Mouse (Mus musculus): Measurements from ENCODE around the gene Zfp746. TPM values are rescaled to one million over a fixed set of nuclear protein-coding genes. Genes with fewer than 3 reads are reported as not detected.

Zfp746 gene
- polyA plus RNA-seq, 1 experiment from 2014 or later: 33.6 TPM

DNA sequence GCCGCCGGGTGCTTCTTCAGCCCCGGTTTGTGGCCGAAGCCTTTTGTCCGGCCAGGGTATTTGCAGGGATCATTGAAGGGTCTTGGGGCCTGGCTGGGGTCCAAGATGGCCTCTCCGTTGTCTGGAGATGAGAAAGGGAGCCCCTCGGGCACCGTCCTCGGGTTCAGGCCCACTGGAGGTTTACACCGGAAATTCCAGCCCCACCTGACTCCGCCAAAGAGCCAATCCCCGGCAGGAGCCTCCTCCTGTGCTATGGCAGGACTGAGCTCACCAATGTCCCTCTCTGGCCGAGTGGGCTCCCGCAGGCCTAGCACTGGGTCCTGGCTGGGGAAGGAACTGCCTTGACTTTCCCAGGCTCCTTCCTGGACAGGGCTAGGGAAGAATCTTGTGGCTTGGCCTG lies 21.9 kb downstream of the Zfp746 start:
- ATAC-seq (ENCODE audit: insufficient number of reproducible peaks, insufficient read depth, low FRiP score, low TSS enrichment): 0 out of 2 replicates have a peak, but pooled peaks have one; percentile 6
- Histone ChIP-seq H3K27ac (no peak overlapping the region), H3K4me2 (replicated peaks) (no peak overlapping the region), H3K4me1 (no peaks in the 10 kb centered on the region), H3K9ac (no peak overlapping the region), H3K36me3 (peaks cover 76% of the 10 kb centered on the region), H3K9me3 (no peaks in the 10 kb centered on the region), H3K27me3 (no peaks in the 10 kb centered on the region), H3K4me3 (no peak overlapping the region)
- WGBS: 94% methylated on average over 14 of the region's 14 CpGs

DNA sequence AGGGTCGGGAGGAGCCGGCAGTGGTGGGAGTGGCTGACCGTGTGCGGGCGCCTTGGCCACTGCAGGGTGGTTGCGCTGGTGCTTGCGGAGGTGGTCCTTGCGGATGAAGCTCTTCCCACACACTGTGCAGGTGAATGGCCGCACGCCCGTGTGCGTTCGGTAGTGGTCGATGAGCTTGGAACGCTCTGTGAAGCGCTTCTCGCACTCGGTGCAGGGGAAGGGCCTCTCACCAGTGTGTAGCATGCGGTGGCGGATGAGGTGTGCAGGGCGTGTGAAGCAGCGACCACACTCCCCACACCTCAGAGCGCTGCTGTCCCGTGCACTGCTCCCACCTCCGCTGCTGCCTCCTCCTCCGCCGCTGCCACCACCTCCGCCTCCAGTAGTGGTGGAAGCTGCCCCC lies 22.5 kb downstream of the Zfp746 start:
- Histone ChIP-seq H3K36me3 (peaks cover 74% of the 10 kb centered on the region), H3K9me3 (no peaks in the 10 kb centered on the region), H3K27ac (no peak overlapping the region), H3K4me1 (no peaks in the 10 kb centered on the region), H3K9ac (no peak overlapping the region), H3K4me2 (replicated peaks) (no peak overlapping the region), H3K27me3 (no peaks in the 10 kb centered on the region), H3K4me3 (no peak overlapping the region)
- 95% methylated on average over 28 of the region's 28 CpGs for WGBS
- ATAC-seq (ENCODE audit: insufficient number of reproducible peaks, insufficient read depth, low FRiP score, low TSS enrichment): peak; percentile 60; the same call in 1 of the 2 replicates

DNA sequence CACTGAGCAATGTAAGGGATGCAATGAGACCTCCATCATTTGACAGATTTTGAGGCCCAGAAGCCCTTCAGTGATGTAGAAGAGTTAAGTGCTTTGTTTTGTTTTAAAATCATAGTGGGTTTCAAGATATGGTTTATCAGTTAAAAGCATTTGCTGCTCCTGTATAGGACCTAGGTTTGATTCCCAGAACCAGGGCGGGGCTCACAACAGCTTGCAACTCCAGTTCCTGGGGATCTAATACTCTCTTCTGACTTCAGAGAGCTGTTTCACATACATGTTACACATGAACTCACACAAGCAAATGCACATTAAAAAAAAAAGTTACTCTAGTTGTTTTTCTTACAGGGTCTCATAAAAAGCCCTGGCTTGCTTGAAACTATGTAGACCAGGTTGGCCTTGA lies 25.5 kb downstream of the Zfp746 start:
- peaks cover 47% of the 10 kb centered on the region for H3K36me3 ChIP-seq
- 96% methylated on average over 1 of the region's 1 CpGs for WGBS
- no peaks in the 10 kb centered on the region for H3K4me1 ChIP-seq
- no peak overlapping the region for H3K4me3 ChIP-seq
- no peaks in the 10 kb centered on the region for H3K9me3 ChIP-seq
- no peaks in the 10 kb centered on the region for H3K27me3 ChIP-seq
- H3K27ac ChIP-seq: no peak overlapping the region
- H3K9ac ChIP-seq: no peak overlapping the region
- no peak overlapping the region for H3K4me2 ChIP-seq (replicated peaks)
- ATAC-seq (ENCODE audit: insufficient number of reproducible peaks, insufficient read depth, low FRiP score, low TSS enrichment): no peak

DNA sequence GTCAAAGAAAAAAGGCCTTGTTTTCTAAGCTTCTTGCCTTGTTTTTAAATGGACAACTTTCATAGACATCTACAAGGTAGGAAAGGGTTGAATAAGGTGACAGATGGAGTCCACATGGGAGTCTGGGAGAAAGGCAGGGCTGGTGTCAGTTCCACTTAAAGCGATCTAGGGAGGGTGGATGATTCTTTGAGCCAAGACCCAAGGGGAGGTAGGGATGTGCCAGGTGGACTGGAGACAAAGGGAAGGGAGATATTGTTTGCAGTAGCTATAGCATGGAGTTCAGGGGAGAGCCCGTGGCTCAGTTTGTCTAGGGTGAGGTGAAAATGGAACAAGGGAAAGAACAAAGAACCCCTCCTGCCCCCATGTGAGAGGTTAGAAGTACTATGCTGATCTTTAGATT lies 26.0 kb downstream of the Zfp746 start:
- ATAC-seq (ENCODE audit: insufficient number of reproducible peaks, insufficient read depth, low FRiP score, low TSS enrichment): no peak
- Histone ChIP-seq H3K4me1 (no peaks in the 10 kb centered on the region), H3K27ac (no peak overlapping the region), H3K4me3 (no peak overlapping the region), H3K9me3 (no peaks in the 10 kb centered on the region), H3K9ac (no peak overlapping the region), H3K27me3 (no peaks in the 10 kb centered on the region), H3K36me3 (peaks cover 42% of the 10 kb centered on the region), H3K4me2 (replicated peaks) (no peak overlapping the region)
- 80% methylated on average over 2 of the region's 2 CpGs for WGBS

DNA sequence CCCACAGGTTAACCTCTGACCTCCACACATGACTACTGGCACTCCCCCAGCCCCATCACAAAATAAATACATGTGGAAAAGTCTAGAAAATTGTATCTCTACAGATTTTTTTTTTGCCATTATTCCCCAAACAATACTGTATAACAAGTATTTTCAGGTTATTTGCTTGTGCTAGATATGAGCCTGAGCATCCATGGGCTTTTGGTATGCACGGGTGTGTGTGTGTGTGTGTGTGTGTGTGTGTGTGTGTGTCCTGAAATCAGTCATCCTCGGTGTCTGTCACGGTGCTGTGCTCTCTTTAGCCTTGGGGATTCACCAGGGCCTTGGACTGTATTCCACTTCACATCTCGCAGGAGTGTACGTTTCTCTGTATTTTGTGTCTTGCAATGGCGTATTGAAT lies 34.3 kb downstream of the Zfp746 start:
- Histone ChIP-seq H3K9me3 (no peaks in the 10 kb centered on the region), H3K36me3 (no peaks in the 10 kb centered on the region), H3K27ac (no peak overlapping the region), H3K9ac (no peak overlapping the region), H3K4me1 (0 out of 2 replicates have a peak, but pooled peaks cover under 1% of the 10 kb centered on the region), H3K4me3 (no peak overlapping the region), H3K27me3 (no peaks in the 10 kb centered on the region), H3K4me2 (replicated peaks) (no peak overlapping the region)
- no peak for ATAC-seq (ENCODE audit: insufficient number of reproducible peaks, insufficient read depth, low FRiP score, low TSS enrichment)
- 82% methylated on average over 6 of the region's 6 CpGs for WGBS

DNA sequence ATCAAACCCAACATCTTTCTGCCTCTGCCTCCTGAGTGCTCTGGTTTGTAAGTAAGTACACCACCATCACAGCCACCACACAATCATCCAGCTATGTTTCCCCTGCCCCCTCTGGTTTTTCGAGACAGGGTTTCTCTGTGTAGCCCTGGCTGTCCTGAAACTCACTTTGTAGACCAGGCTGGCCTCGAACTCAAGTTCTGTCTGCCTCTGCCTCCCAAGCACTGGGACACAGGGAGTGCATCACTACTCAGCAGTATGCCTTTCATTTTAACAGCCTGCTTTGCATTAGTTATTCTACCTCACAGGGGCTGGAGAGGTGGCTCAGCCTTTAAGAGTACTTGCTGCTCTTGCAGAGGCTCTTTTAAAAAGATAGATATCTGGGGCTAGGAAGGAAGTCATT lies 34.7 kb downstream of the Zfp746 start:
- no peak overlapping the region for H3K27ac ChIP-seq
- no peak overlapping the region for H3K4me3 ChIP-seq
- 80% methylated on average over 2 of the region's 2 CpGs for WGBS
- H3K9ac ChIP-seq: no peak overlapping the region
- no peaks in the 10 kb centered on the region for H3K9me3 ChIP-seq
- no peak overlapping the region for H3K4me2 ChIP-seq (replicated peaks)
- H3K36me3 ChIP-seq: no peaks in the 10 kb centered on the region
- ATAC-seq (ENCODE audit: insufficient number of reproducible peaks, insufficient read depth, low FRiP score, low TSS enrichment): no peak
- H3K4me1 ChIP-seq: 0 out of 2 replicates have a peak, but pooled peaks cover 5% of the 10 kb centered on the region
- H3K27me3 ChIP-seq: no peaks in the 10 kb centered on the region

DNA sequence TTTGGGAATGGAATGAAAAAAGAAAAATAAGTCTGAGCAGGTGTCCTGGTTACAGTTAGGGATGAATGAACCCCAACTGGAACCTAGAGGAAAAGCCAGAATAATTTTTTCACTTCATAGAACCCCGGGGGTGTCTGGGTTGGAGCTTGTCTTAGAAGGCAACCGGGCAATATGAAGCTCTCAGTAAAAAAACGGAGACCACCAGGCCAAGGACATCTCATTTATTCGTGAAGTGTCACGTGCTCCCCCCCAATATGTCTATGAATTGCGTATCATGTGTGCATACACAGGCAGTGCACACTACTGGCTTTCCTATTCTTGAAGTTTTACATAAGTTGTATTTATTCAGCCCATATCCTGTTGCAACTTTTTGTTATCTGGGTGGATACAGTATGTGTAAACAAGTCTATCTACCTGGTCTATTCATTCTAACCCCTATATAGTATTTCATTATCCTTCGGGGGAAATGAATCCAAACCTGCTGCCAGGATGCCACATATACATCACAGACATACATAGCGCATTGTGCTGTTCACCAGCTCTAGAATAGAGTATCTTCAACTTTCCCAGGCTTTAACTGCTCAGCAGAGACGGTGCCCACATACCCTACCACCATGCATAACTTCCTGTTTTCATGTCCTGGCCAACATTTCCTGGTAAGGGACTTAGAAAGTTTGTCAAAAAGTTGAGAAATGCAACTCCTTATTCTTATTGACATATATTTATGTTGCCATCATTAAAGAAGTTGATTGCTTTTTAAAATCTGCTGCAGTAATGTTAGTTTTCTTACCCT lies 36.9 kb downstream of the Zfp746 start:
- Histone ChIP-seq H3K36me3 (peaks cover 6% of the 10 kb centered on the region; the same call in 1 of the 2 replicates), H3K4me1 (0 out of 2 replicates have a peak, but pooled peaks cover 5% of the 10 kb centered on the region), H3K9me3 (no peaks in the 10 kb centered on the region), H3K27ac (peak overlapping the region; percentile 93; the same call in 1 of the 2 replicates), H3K9ac (peak overlapping the region; percentile 90; the same call in 1 of the 2 replicates), H3K27me3 (no peaks in the 10 kb centered on the region), H3K4me2 (replicated peaks) (peak overlapping the region; percentile 51), H3K4me3 (peak overlapping the region; percentile 62)
- ATAC-seq (ENCODE audit: insufficient number of reproducible peaks, insufficient read depth, low FRiP score, low TSS enrichment): no peak
- WGBS: 57% methylated on average over 9 of the region's 9 CpGs

DNA sequence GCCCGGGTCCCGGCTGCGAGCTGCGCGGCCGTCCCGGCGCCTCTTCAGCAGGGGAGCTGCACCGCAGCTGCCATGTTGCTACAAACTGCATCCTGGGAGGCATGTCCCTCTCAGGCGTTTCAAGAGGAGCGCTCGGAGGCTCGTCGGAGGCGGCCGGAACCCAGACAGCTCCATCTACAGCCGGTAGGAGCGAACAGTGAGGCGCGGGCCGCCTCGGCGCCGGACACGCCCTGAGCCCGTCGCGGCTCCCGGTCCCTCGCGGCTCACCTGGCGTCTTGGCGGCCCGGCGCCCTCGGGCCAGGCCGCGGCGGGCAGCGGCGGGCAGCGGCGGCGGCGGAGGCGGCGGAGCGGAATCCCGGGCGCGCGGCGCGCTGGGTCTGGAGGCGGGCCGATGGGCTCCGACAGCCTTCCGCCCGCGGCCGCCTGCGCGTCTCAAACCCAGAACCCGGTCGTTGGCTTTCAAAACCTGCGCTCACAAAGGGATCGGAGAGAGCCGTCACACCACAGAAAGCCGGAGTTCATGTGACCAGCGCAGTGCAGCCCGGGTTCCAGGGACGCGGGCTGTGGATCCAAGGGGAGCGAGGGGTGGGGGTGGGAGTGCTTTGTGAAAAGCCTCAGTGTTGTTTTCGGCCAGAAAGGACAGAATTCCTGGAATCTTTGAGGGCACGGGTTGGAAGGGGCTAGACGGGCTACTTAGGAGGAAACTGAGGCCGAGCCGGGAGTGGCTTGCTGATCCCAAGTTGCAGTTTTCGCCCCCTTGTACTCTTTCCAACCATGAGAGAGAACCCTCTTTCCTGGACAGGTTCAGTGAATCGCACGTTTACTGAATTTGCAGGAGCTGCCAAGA lies 37.7 kb downstream of the Zfp746 start, which contains the start of gene Zfp777:
TSS of gene Zfp777 (minus strand) at position 486 of the 847 bp plus-strand sequence.
- Histone ChIP-seq H3K36me3 (peaks cover 14% of the 10 kb centered on the region), H3K4me1 (0 out of 2 replicates have a peak, but pooled peaks cover 5% of the 10 kb centered on the region), H3K9ac (peak within 1 kb of the TSS; percentile 90), H3K4me3 (peak within 1 kb of the TSS; percentile 84), H3K4me2 (replicated peaks) (peak within 1 kb of the TSS; percentile 89), H3K9me3 (no peaks in the 10 kb centered on the region), H3K27me3 (no peaks in the 10 kb centered on the region), H3K27ac (peak within 1 kb of the TSS; percentile 93)
- peak; percentile 91 for ATAC-seq (ENCODE audit: insufficient number of reproducible peaks, insufficient read depth, low FRiP score, low TSS enrichment)
- WGBS: under 1% methylated on average over 64 of the region's 82 CpGs

DNA sequence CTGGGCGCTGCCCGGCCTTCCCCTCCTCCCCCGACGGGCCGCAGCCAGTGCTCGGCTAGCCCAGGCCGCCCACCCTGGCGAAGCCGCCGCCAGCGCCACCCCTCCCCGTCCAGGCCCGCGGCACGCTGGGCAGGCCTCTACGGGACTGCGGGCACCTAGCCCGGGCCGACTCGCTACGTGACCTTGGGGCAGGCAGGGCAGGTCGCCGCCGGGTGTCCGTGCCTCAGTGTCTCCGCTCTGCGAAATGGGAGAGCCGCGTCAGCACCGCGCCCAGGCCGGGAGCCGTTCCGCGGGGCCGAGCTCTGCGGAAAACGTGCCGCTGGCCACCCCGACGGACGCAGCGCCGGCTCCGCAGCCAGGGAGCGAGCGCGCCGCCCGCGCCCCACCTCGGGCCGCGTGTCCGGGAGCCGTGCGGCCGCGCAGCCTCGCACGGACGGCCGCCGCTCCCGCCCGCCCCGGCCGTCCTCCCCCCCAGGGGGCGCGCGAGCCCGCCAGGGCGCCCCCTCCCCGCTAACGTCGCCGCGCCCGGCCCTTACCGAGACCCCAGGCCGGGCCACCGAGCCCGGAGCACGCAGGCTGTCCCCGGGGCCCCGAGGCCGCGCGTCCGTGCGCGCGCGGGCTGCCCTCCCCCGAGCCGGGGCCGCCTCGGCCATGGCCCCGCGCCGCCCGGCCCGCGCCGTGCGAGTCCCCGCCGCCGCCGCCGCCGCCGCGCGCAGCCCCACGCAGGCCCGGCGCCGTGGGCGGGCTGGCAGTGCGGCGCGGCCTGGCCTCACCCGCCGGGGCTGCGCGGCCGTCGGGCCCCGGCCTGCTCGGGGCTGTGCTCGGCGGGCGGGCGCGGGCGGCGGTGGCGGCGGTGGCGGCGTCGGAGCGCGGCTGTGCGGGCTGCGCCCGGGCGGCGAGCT lies 38.7 kb downstream of the Zfp746 start:
- H3K4me1 ChIP-seq: 0 out of 2 replicates have a peak, but pooled peaks cover 5% of the 10 kb centered on the region
- H3K4me3 ChIP-seq: peak overlapping the region; percentile 84
- WGBS: under 1% methylated on average over 118 of the region's 150 CpGs
- ATAC-seq (ENCODE audit: insufficient number of reproducible peaks, insufficient read depth, low FRiP score, low TSS enrichment): peak; percentile 68
- H3K27ac ChIP-seq: peak overlapping the region; percentile 93; the same call in 1 of the 2 replicates
- no peaks in the 10 kb centered on the region for H3K9me3 ChIP-seq
- H3K36me3 ChIP-seq: peaks cover 23% of the 10 kb centered on the region
- peak overlapping the region; percentile 89 for H3K4me2 ChIP-seq (replicated peaks)
- H3K27me3 ChIP-seq: no peaks in the 10 kb centered on the region
- peak overlapping the region; percentile 90 for H3K9ac ChIP-seq

DNA sequence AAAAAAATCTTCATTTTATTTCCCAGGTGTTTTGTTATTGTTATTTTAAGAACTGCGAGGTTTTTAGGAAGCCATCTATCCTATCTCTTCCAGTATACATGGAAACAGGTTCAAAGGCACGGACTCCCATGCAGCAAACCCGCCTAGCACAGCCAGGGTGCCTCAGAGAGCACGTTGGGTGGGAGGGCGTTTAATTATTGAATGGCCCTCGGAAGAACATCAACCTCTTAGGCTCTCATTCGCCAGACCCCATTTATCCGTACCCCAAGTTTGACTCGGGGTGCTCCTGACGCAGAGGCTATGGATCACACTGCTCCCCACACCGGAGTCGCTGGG lies 39.3 kb downstream of the Zfp746 start:
- Histone ChIP-seq H3K27ac (no peak overlapping the region), H3K4me1 (0 out of 2 replicates have a peak, but pooled peaks cover 5% of the 10 kb centered on the region), H3K27me3 (no peaks in the 10 kb centered on the region), H3K36me3 (peaks cover 28% of the 10 kb centered on the region), H3K9me3 (no peaks in the 10 kb centered on the region), H3K4me3 (peak overlapping the region; percentile 84), H3K4me2 (replicated peaks) (peak overlapping the region; percentile 89), H3K9ac (peak overlapping the region; percentile 90)
- ATAC-seq (ENCODE audit: insufficient number of reproducible peaks, insufficient read depth, low FRiP score, low TSS enrichment): no peak
- WGBS: 5% methylated on average over 12 of the region's 12 CpGs

DNA sequence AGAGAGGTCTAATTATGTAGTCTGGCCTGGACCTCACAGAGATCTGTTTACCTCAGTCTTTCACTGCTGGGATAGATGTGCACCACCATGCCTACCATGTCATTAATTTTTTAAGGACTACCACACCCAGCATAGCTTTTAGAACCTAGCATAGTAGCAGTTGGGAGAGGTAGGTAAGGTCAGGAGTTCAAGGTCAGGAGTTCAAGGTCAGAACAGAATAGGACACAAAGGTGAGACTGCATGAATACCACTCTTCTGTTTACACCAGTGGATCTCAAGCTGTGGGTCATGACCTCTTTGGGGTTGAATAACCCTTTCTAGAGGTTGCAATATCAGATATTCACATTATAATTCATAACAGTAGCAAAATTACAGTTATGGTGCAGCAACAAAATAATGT lies 53.7 kb downstream of the Zfp746 start:
- no peaks in the 10 kb centered on the region for H3K4me1 ChIP-seq
- H3K27ac ChIP-seq: no peak overlapping the region
- H3K36me3 ChIP-seq: peaks cover 84% of the 10 kb centered on the region
- H3K9me3 ChIP-seq: no peaks in the 10 kb centered on the region
- H3K27me3 ChIP-seq: no peaks in the 10 kb centered on the region
- H3K4me2 ChIP-seq (replicated peaks): no peak overlapping the region
- no peak overlapping the region for H3K4me3 ChIP-seq
- no peak overlapping the region for H3K9ac ChIP-seq
- no peak for ATAC-seq (ENCODE audit: insufficient number of reproducible peaks, insufficient read depth, low FRiP score, low TSS enrichment)
